Mouse (Mus musculus) liver, adult 2 months (tissue): Measurements from ENCODE around the gene Vasp.

ENCODE experiments used
- CTCF ChIP-seq: fragments of 200-500 bp; IDR thresholded peaks from 2 replicates; pipeline ENCODE4 v1.5.1; 2011; ENCODE audit warnings: low read depth, low read length, control low read depth
- POLR2A ChIP-seq: fragments of 200-500 bp; IDR thresholded peaks from 2 replicates; pipeline ENCODE4 v1.6.1; 2011; ENCODE audit warnings: low read length, control low read depth; ENCODE audit not compliant: insufficient read depth; ENCODE audit errors: extremely low read depth

DNA sequence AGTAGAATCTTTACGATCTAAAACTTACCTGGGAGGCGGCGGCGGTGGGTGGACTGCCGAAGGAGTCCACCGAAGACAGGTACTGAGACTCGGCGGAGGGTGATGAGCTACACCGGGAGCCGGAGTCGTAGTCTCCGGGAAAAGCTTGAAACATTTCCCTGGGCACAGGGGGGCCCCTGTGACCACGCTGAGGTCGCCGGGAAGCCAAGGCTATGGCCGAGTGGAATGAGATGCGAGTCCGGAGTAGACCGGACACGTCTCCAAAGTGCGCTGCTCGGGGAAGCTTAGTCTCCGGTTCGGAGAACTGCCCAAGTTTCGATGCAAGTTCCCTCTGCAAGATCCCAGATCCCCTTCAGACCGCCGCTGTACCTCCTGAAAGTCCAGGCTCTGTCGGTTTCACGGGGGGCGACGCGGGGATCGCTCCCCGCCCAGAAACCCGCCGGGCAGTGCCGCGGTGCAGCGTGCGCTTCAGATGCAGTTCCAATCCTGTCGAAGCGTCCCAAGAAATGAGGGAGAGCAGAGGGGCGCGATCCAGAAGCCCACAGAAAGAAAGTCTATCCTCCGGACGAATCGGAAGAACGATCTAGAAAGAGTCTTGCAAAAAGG, 37.8 kb upstream of the Vasp start:
- TF ChIP-seq POLR2A, result no peak
- TF ChIP-seq CTCF, result no peak
